24 mouse cellular contexts compared by ENCODE assay signal in the genomic region with DNA sequence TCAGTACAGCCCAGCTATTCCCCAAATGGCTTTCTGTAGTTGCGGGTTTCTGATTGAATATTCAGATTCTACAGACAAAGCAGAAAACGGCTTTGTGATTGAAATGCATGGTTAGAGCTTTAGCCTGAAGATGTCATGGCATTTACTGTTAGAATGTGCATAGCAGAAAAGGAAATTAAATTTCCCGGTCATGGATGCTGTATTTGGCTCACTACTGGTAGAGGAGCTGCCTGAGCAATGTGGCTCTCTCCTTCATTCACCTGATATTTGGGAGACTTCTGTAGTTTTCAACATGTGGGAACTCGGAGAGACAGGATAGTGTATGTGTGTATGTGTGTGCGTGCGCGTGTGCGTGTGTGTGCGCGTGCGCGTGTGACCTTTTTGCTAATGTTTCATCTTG.
DNase-seq lines count a peak whose midpoint lies in the region; ATAC-seq and TF ChIP-seq lines count a peak whose summit lies in the region.
"Had no signal": no experiment of that assay in that cellular context is flagged by ENCODE, and none has a peak within 500 bp of the region (broad histone marks: within the 10 kb centered on the region; RNA-seq: fewer than 3 reads in every experiment).

No protein-coding gene starts in this region.

- H3K4me3 ChIP-seq in hindbrain, embryonic 13.5 days = no peak overlapping the region
- no peak overlapping the region for H3K4me3 ChIP-seq in hindbrain, embryonic 12.5 days
- H3K4me3 ChIP-seq in midbrain, embryonic 13.5 days (replicated peaks) = no peak overlapping the region
- H3K4me3 ChIP-seq in midbrain, embryonic 16.5 days (ENCODE audit: low read depth, low read length) = no peak overlapping the region
- H3K4me3 ChIP-seq: embryonic facial prominence, embryonic 12.5 days; erythroblast, embryonic 14.5 days; forebrain, embryonic 12.5 days; forebrain, embryonic 15.5 days; heart, adult 2 months; heart, embryonic 10.5 days; hindbrain, embryonic 15.5 days; intestine, embryonic 15.5 days had no signal

- no peaks in the 10 kb centered on the region for H3K4me1 ChIP-seq in hindbrain, embryonic 13.5 days (replicated peaks)
- no peaks in the 10 kb centered on the region for H3K4me1 ChIP-seq in hindbrain, embryonic 12.5 days
- peaks cover 4% of the 10 kb centered on the region; the same call in 1 of the 2 replicates for H3K4me1 ChIP-seq in midbrain, embryonic 13.5 days (replicated peaks)
- H3K4me1 ChIP-seq in midbrain, embryonic 16.5 days (ENCODE audit: control insufficient read depth, insufficient read depth, low read length) = no peaks in the 10 kb centered on the region; the same call in 1 of the 2 replicates
- H3K4me1 ChIP-seq: embryonic facial prominence, embryonic 12.5 days; forebrain, embryonic 12.5 days; forebrain, embryonic 15.5 days; heart, embryonic 10.5 days; intestine, embryonic 15.5 days had no signal

- no peaks in the 10 kb centered on the region for H3K27me3 ChIP-seq in hindbrain, embryonic 13.5 days
- no peaks in the 10 kb centered on the region for H3K27me3 ChIP-seq in hindbrain, embryonic 12.5 days
- H3K27me3 ChIP-seq in midbrain, embryonic 13.5 days = no peaks in the 10 kb centered on the region
- no peaks in the 10 kb centered on the region for H3K27me3 ChIP-seq in midbrain, embryonic 16.5 days (ENCODE audit: control insufficient read depth, insufficient read depth, low read depth, low read length)
- H3K27me3 ChIP-seq: CH12.LX; embryonic facial prominence, embryonic 12.5 days; forebrain, embryonic 12.5 days; forebrain, embryonic 15.5 days; hindbrain, embryonic 15.5 days; intestine, embryonic 15.5 days had no signal

- H3K4me2 ChIP-seq in hindbrain, embryonic 13.5 days = no peak overlapping the region
- H3K4me2 ChIP-seq in hindbrain, embryonic 12.5 days (replicated peaks) = no peak overlapping the region
- H3K4me2 ChIP-seq in midbrain, embryonic 13.5 days (replicated peaks) = no peak overlapping the region
- no peak overlapping the region for H3K4me2 ChIP-seq in midbrain, embryonic 16.5 days (ENCODE audit: low read length)
- H3K4me2 ChIP-seq: embryonic facial prominence, embryonic 12.5 days; forebrain, embryonic 12.5 days; forebrain, embryonic 15.5 days; hindbrain, embryonic 15.5 days; intestine, embryonic 15.5 days had no signal

- H3K27ac ChIP-seq in hindbrain, embryonic 13.5 days = peak overlapping the region; percentile 9; the same call in 1 of the 2 replicates
- H3K27ac ChIP-seq in hindbrain, embryonic 12.5 days = no peak overlapping the region
- no peak overlapping the region for H3K27ac ChIP-seq in midbrain, embryonic 13.5 days
- no peak overlapping the region for H3K27ac ChIP-seq in midbrain, embryonic 16.5 days (ENCODE audit: low read length)
- H3K27ac ChIP-seq: embryonic facial prominence, embryonic 12.5 days; forebrain, embryonic 12.5 days; forebrain, embryonic 15.5 days; heart, adult 2 months; heart, embryonic 10.5 days; hindbrain, embryonic 15.5 days; intestine, embryonic 15.5 days had no signal

- TF ChIP-seq POLR2A in brain, embryonic 14.5 days (IDR thresholded peaks at IDR 0.05; ENCODE audit: borderline replicate concordance, extremely low read depth, insufficient read depth, insufficient read length, poor library complexity, severe bottlenecking) = no peak

- no peaks in the 10 kb centered on the region for H3K36me3 ChIP-seq in hindbrain, embryonic 13.5 days
- no peaks in the 10 kb centered on the region for H3K36me3 ChIP-seq in hindbrain, embryonic 12.5 days
- no peaks in the 10 kb centered on the region for H3K36me3 ChIP-seq in midbrain, embryonic 13.5 days
- no peaks in the 10 kb centered on the region for H3K36me3 ChIP-seq in midbrain, embryonic 16.5 days (ENCODE audit: control insufficient read depth, insufficient read depth, low read length)
- H3K36me3 ChIP-seq: embryonic facial prominence, embryonic 12.5 days; forebrain, embryonic 12.5 days; forebrain, embryonic 15.5 days; G1E; heart, embryonic 10.5 days; hindbrain, embryonic 15.5 days; intestine, embryonic 15.5 days had no signal

- no peaks in the 10 kb centered on the region for H3K9me3 ChIP-seq in hindbrain, embryonic 13.5 days
- H3K9me3 ChIP-seq in hindbrain, embryonic 12.5 days (replicated peaks) = no peaks in the 10 kb centered on the region
- no peaks in the 10 kb centered on the region for H3K9me3 ChIP-seq in midbrain, embryonic 13.5 days
- no peaks in the 10 kb centered on the region for H3K9me3 ChIP-seq in midbrain, embryonic 16.5 days (replicated peaks; ENCODE audit: control insufficient read depth, low read length, poor library complexity, severe bottlenecking)
- H3K9me3 ChIP-seq: embryonic facial prominence, embryonic 12.5 days; forebrain, embryonic 12.5 days; forebrain, embryonic 15.5 days; G1E; heart, embryonic 10.5 days; hindbrain, embryonic 15.5 days; intestine, embryonic 15.5 days had no signal

- H3K9ac ChIP-seq in hindbrain, embryonic 13.5 days = no peak overlapping the region
- no peak overlapping the region for H3K9ac ChIP-seq in hindbrain, embryonic 12.5 days
- no peak overlapping the region for H3K9ac ChIP-seq in midbrain, embryonic 13.5 days (replicated peaks)
- no peak overlapping the region for H3K9ac ChIP-seq in midbrain, embryonic 16.5 days (ENCODE audit: low read depth, low read length)
- H3K9ac ChIP-seq: embryonic facial prominence, embryonic 12.5 days; forebrain, embryonic 12.5 days; forebrain, embryonic 15.5 days; hindbrain, embryonic 15.5 days; intestine, embryonic 15.5 days had no signal

- no peak for ATAC-seq in hindbrain, embryonic 13.5 days (ENCODE audit: low FRiP score)
- no peak for ATAC-seq in hindbrain, embryonic 12.5 days (ENCODE audit: low FRiP score)
- ATAC-seq in midbrain, embryonic 13.5 days = peak; percentile 74
- ATAC-seq in midbrain, embryonic 16.5 days = 0 out of 2 replicates have a peak, but pooled peaks have one; percentile 28
- ATAC-seq: forebrain, embryonic 15.5 days; intestine, embryonic 15.5 days had no signal

- DNase-seq in brain, embryonic 14.5 days (ENCODE audit: low read depth) = peak; percentile 31
- DNase-seq in urinary bladder, postnatal 10 days (ENCODE audit: low spot score) = no peak
- DNase-seq in cerebellum, adult 11-12 months = no peak
- DNase-seq: adrenal gland, adult 2 months; adrenal gland, postnatal 14 days; B cell, adult 2 months; cerebellum, adult 18-20 months; cerebellum, adult 9-10 months; cerebellum, postnatal 14 days; gastrocnemius, postnatal 25 days; heart, adult 2 months had no signal

- no peak for TF ChIP-seq CTCF in brain, embryonic 14.5 days (IDR thresholded peaks at IDR 0.05; ENCODE audit: borderline replicate concordance, extremely low read depth, insufficient read depth, insufficient read length)

- 87% methylated on average over 12 of the region's 12 CpGs for WGBS in hindbrain, embryonic 13.5 days
- WGBS in hindbrain, embryonic 12.5 days = 90% methylated on average over 12 of the region's 12 CpGs
- WGBS in midbrain, embryonic 13.5 days = 84% methylated on average over 12 of the region's 12 CpGs
- WGBS in midbrain, embryonic 16.5 days = 81% methylated on average over 12 of the region's 12 CpGs

Comparison
In these comparisons a context has a peak if more than half of its experiments do, and no peak if none do; other contexts are left out.
1. ATAC-seq: peak in midbrain, embryonic 13.5 days (single experiment) and midbrain, embryonic 16.5 days (single experiment); none in hindbrain, embryonic 13.5 days (single experiment) and hindbrain, embryonic 12.5 days (single experiment).